Mouse (Mus musculus): ENCODE data around the gene Psmb2.

DNA sequence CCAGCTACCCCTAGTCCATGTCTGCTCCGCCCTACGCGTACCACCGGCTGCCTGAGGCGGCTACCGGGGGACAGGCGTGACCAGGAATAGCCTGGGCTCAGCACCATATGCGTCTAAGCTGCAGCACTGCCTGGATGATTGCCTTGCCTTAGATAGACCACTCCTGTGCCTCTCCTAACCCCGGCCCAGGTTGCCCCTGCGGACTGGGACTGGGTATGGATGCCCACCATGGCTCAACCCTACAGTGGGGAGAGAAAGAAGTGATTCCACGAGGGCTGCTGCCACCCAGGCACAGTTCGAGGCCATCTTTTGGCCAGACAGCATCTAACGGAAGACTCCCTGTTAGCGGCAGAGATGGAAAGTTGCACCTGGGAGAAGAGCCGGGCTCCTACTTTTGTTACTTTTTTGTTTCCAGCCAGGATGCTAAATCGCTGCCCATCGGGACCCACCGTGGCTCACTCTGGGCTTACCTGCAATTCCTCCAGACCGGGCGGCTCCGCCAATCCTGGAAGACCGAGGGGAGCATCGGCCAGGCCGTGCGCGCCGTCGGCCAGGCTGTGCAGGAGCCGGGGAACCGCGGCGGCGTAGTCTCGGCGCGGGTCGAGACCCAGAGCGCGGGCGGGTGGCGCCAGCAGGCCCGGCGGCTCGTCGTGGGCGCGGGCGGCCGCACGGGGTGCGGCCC lies 57.4 kb downstream of the Psmb2 start:
- TF ChIP-seq CTCF (IDR thresholded peaks at IDR 0.05; ENCODE audit: insufficient read depth, low read depth, low read length) = no peak
- TF ChIP-seq POLR2A (IDR thresholded peaks at IDR 0.05; ENCODE audit: insufficient read depth, low read depth, low read length) = no peak

Data from olfactory bulb, adult 2 months (tissue).